Mouse (Mus musculus): ENCODE measurements around the gene Prr12.

The Prr12 gene

DNA sequence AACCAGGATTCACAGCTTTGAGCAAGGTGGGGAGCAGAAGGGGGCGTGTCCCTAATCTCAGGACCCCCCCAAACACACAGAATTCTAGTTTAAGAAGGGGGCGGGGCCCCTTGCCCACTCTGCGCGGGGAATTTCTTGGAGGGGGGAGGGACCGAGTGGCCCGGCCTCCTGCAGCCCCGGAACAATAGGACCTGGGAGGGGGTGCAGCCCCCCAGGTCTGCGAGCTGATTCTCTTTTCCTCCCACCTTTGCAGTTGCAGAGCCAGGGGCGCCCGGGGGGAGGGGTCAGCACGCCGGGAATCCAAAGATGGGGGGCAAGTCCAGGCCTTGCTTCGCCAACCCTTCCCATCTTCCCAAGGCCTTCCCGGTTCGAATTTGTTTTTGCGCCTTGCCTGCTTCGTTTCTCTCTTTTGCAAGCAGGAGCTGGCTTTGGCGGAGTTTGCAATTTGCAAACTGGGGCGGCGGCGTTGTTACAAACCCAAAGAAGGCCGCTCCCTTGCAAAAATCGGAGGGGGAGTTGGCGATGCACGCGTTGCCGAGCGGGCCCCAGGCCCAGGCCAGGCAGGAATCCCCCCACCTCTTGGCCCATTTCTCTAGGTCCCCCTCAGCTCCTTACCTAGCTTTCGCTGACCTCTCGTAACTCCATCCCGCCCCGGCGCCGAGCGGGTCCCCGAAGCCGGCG lies 360 bp downstream of the Prr12 start:
- CTCF ChIA-PET: interaction anchor here (0.6 kb wide), 1 partner anchor 179 kb away, joined by 4 read pairs; no protein-coding TSS in a partner anchor

DNA sequence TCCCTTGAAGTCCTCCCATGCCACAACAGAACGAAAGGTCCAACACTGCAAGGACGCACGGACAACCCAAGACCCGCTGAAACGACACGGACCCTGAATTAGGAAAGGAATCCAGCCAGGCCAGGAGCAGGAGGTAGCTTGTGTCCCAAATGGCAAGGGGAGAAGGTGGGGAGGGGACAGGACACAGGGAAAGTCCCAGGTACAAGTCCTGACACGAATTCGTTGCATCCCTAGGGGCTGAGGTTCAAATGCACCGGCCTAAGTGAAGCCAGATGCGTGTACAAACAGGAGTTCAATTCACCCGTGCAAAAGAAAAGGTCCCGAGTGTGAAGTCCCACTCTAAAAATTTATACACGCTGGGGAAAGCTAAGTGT lies 1.1 kb downstream of the Prr12 start:
- CTCF ChIA-PET: interaction anchor here (0.7 kb wide), 1 partner anchor 12 kb away, joined by 4 read pairs; no protein-coding TSS in a partner anchor

DNA sequence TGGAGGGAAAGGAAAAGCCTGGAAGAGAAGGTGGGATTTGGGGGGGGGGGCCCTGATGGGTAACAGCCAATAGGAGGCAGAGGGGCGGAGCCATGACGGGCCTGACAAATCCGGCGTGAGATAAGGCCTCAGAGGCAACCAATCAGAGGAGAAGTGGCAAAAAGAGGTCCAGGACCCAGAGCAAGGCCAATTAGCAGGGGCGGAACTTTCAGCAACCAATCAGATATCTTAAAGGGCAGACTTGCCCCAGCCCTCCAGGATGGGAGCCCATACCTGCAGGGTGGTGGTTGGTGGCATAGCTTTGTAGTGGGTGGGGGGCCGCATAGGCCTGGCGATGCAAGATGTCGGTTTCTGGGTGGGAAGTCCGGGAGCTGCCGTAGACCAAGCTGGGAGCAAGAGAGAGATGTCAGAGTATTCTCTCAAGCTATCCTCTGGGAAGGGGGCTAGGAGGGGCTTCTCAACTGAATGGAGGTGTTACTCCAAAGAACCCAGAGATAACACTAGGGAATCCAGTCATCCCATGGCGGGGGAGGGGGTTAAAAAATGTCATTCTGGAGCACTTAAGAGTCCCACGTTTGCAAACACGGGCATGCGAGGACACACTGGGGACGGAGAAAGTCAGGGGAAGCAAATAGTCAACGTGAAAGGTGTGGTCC lies 1.6 kb downstream of the Prr12 start:
- CTCF ChIA-PET: interaction anchor here (0.7 kb wide), 1 partner anchor 13 kb away, joined by 4 read pairs; no protein-coding TSS in a partner anchor

DNA sequence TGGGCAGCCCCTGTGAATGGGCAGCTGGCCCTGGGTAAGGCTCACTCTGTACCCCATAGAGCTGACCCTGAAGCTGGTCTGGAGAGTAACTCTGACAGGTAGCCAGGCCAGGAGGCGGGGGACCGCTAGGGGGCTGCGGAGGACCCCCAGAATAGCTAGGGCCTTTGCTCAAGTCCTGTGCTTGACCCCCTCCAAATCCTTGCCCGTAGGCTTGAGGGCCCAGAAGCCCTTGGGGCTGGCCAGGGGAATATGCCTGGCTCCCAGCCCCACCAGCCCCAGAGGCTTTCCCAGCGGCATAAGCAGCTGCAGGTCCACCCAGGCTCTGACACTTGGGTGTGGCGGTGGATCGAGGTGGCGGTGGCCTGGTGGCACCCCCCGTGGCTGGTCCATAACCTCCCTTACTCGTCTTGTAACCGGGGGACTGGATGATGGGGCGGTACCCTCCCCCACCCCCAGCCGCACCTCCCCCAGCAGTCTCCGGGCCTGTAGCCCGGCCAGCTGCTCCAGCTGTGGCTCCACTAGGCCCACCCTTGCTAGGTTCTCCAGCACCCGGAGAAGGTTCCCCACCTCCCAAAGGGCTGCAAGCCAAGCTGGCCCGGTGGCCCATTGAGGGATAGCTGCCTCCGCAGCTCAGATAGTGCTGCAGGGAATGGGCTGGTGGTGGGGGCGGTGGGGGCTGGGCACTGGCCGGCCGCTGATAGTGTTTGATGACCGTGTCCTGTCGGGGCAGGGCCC lies 3.6 kb downstream of the Prr12 start:
- CTCF ChIA-PET: no interaction called here

DNA sequence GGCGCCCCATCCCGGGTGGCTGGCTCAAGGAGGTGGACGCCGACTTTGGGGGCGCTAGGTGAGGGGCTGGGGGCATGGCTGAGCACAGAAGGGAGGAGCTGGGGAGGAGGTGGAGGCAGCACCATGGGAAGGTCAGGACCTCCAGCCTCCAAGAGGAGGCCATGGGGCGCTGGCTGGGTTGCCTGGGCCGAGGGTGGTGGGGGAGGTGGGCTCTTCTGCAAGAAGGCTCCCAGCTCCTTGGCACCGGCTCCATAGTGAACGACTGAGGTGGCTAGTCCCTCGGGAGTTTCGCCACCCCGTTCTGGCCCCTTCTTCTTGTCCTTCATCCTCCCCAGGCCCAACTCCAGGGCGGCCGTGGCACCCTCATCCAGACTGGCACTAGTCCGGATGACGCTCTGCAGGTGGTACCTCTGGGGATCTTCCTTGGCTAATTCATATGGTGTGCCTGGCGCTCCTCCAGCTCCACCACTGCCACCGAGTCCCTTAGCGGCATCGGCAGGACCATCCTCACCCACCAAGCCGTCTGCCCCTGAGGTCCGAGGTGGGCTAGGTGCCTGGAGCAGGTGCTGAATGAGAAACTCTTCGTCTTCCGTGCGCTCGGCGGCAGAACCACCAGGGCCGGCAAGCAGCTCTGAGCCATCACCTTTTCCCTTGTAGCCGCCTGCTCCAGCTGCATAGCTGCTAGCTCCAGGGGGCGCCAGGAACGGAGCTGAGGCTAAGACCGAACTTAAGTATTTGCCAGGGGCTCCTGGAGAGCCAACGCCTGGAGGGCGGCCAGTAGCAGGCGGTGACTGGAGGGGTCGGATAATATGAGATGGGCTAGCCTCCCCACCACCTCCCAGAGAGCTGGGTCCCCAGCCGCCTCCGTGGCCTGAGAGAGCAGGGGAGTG lies 4.4 kb downstream of the Prr12 start:
- CTCF ChIA-PET: no interaction called here

DNA sequence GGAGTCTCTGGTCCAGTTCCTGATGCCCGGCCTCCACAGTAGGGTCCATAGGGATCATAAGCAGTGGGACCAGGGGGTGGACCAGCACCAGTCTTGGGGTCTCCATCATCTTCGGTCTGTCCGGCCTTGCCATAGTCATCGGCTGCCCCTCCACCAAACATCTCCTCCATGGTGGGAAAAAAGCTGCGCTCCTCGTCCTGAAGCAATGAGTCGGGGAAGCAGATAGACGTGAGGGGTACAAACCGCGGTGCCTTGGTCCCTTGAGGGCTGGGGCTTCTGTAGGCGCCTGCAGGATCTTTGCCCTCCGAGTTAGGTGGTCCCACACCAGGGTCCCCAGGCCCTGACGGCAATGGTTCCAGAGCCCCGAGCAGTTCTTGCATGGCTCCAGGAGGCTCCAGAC lies 5.2 kb downstream of the Prr12 start:
- CTCF ChIA-PET: no interaction called here

DNA sequence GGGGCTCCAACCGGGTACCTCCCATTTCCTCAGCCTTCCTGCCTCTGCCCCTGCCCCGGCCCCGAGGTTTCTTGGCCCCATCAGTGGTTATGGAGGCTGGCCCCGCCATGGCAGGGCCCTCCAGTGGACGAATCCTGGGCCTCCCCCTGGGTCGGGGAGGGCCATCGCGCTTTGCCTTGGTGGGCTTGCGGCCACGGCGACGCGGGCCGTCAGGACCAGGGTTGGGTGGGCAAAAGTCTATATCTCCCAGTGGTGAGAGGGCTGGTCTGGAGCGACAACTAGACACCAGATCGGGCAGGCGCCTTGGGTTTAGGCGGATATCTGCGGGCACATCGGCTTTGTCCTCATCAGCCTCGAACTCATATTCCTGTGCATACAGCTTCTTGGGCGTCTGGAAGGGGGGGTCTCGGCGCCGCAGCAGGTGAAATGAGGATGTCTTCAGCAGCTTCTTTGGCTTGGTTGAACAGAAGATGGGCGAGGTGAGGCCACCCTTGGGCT lies 5.8 kb downstream of the Prr12 start:
- CTCF ChIA-PET: no interaction called here

DNA sequence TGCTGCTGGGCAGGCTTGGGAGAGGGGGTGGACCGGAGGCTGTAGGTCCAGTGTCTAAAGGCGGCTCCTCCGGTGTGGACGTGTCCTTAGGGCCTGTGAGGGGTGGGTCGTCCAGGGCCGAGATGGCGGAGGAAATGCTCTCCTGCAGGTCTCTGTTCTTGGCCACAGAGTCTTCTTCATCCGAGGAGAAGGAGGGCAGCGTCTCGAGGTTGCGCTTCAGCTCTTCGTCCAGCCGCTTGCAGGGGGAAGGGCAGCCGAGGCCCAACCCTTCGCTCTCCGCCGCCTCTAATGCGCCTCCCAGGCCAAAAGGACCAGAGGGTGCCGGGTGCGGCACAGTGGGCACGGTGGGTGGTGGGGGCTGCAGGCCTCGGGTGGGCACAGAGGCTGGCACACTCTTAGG lies 6.9 kb downstream of the Prr12 start:
- CTCF ChIA-PET: no interaction called here

DNA sequence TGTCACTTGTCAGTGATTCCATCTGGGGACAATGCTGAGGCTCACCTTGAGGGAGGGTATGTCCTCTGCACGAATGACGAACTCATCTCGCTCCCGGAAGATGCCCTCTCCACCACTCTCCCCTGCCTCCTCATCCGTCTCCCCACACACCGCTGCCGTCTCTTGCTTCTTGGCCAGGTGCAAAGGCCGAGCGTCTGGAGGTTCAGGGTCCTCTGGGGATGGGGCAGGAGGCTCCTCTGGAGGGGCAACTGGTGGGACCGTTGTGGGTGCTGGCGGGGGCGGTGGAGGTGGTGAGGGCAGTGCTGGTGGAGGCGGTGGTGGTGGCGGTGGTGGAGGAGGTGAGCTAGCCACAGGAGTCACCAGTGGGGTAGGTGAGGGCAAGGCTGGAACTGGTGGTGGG lies 9.4 kb downstream of the Prr12 start:
- CTCF ChIA-PET: no interaction called here

DNA sequence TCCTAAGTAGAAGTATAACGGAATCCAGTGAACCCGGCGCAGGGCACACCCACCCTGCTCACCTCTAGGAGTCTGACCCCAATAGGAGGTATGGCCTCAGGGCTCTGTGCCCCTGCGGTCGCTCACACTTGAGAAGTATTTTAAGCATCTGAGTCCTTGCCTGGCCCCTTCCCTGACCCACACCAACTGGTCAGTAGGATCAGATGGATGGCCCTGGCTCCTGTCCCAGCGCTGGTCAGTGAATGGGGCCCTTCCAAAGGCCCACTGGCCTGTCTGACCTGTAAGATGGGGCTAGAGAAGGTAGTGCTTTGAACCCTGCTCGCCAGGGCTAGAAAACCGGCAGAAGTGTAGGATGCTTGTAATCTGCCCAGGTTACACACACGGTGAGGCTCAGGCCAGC lies 11.8 kb downstream of the Prr12 start:
- CTCF ChIA-PET: no interaction called here

DNA sequence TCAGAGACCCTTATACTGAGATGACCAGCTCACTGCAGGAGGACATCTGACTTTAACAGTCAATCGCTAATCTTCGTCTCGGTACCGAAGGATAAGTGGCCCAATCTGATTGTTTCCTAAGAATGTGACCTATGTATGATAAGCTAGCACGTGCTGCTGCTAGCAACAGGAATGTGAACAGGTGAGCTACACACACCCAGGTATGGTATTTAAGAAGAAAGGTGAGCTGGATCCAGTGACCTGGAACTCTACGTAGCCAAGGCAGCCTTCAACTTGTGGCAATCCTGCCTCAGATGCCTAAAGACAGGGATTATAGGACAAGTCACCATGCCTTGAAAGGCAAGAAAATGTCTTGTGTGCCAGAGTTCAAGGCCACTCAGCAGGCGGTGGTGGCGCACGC lies 14.3 kb downstream of the Prr12 start:
- CTCF ChIA-PET: interaction anchor here (0.9 kb wide), 1 partner anchor 13 kb away, joined by 3 read pairs; no protein-coding TSS in a partner anchor

DNA sequence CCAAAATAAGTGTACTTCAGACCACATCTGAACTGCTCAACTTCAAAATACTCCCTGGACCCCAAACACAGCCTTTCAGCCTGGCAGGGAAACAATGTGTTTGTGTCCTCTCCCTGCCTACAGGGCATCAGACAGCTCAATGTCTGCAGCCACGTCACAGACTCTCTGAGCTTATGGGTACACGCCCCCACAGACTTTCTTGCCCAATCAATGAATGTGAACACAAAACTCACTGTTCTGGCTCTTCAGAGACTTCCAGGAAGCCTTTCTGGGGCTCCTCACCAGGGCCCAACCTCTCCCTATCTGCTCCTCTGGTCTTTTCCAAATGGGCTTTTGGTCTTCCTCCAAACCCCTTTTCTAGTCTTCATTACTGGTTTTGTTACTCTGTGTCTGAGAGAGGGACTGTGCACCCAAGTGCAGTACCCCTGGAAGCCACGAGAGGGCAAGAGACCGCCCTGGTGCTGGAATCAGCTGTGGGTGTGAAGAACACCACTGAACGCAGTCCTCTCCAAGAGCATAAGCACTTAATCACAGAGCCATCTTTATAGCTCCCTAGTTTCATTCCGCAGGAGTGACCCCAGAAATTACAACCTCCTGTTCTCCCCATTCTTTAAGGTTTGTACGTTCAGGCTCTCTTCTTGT lies 14.8 kb downstream of the Prr12 start:
- CTCF ChIA-PET: interaction anchor here (0.9 kb wide), 1 partner anchor 12 kb away, joined by 3 read pairs; no protein-coding TSS in a partner anchor

DNA sequence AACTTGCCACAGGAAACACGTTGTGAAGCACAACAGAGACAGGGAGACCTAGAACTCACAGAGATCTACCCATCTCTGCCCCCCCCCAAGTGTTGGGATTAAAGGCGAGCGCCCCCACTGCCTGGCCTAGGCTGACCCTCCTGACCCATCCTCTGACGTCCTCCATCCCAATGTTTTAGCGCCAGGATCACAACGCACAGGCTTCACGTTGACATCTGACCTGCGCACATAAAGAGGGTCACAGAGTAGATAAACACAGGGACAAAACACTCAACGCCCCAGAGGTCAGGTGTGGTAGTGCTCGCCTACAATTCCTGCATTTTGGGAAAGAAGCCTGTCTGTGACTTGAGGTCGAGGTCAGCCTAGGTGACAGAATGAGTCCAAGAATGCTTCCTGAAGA lies 16.0 kb downstream of the Prr12 start:
- CTCF ChIA-PET: interaction anchor here (0.6 kb wide), 1 partner anchor 241 kb away, joined by 6 read pairs; the partner anchor contains the start of gene Slc6a21

DNA sequence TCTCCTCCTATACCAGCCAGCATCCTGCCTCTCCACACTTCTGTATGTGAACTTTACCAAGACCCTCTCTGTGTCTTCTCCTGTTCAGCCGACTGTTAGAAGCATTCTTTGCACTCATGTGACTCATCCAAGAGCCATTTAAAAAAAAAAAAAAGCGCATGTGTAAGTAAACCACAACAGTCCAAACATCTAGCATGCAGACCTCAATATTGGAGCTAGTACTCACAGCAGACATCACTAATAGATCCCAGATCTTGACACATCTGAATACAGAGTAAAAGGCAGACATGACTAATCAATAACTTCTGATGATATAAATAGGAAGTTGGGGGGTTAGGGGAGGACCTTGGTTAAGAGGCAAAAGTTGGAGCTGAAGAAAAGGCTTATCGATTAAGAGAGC lies 17.1 kb downstream of the Prr12 start:
- CTCF ChIA-PET: interaction anchor here (0.7 kb wide), 1 partner anchor 43 kb away, joined by 9 read pairs; no protein-coding TSS in a partner anchor

DNA sequence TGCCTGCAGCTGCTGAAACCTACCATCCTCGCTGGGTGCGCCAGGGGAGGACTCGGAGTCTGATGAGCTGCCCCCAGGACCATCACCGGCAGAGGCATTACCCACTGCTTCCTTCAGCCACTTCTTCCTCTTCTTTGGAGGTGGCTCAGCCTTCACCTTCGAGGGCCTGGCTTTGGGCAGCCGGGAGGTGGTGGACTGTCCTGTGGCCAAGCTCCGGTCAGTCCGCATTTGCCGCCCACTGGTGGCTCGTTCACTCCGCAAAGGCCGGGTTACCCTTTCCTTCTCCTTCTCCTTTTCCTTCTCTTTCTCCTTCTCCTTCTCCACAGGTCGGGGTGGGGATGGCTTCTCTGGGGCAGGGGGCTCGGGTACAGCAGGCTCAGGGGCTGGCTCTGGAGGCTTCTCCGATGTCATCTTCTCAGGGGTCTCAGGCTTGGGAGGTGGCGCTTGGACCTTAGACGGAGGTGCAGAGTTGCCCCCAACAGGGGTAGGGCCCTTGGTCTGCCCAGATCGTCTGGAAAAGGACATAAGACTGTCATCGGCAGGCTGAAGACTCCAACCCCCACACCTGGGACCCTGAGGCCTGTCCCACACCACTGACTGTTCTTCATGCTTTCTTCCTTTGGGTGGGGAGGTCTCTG lies 18.8 kb downstream of the Prr12 start:
- CTCF ChIA-PET: interaction anchor here (0.5 kb wide), 1 partner anchor 441 kb away, joined by 3 read pairs; no protein-coding TSS in a partner anchor

DNA sequence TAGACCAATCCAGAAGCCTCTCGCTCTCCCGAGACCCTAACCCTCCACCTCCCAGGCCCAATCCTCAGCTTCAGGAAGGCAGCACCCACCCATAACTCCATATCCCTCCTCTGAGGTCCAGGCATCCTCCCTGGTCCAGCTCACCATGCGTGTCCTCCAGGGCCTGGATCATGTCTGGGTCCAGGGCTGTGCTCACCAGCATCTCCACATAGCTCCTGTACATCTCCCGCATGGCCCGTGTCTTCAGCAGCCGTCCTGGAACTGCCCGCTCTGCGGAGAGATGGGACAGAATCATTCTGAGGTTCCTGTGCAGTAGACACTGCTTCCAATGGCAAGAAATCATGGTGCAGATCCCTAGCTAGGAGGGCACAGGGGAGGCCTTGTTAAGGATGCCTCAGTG lies 21.8 kb downstream of the Prr12 start:
- CTCF ChIA-PET: no interaction called here

DNA sequence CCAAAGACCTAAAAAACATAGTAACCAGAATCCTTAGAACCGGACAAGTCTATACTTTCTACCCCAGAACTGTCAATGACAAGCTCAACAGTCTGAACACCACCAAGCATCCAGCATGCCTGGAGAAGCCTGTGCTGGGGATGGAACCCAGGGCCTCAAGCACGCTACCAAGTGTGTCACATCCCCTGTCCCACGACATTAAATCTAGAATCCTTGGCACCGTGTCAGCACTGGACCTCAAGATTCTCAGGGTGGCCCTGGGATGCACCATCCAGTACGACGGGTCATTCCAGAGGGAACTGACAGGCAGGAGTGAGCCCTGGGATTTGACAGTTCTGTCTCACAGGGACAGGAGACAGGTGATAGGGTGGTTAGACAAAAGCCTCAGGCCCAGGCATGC lies 22.7 kb downstream of the Prr12 start:
- CTCF ChIA-PET: no interaction called here

DNA sequence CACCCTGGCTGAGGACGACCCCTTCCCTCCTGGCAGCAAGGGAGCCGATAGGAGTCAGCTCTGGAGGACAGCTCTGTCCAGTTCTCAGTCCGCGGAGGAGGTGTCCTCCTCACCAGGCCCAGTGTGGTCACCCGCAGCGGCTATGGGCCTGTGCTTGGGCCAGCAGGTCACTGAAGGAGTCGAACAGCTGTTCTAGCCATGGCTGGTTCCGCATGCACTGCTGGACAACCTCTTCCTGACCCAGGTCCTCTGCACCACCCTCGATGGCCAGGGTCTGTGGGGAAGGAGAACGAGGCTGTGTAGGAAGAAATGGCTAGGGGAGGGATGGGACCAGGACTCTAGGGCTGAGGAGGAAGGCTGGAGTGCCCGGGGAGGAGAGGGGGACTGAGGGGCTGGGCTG lies 24.3 kb downstream of the Prr12 start:
- CTCF ChIA-PET: no interaction called here

DNA sequence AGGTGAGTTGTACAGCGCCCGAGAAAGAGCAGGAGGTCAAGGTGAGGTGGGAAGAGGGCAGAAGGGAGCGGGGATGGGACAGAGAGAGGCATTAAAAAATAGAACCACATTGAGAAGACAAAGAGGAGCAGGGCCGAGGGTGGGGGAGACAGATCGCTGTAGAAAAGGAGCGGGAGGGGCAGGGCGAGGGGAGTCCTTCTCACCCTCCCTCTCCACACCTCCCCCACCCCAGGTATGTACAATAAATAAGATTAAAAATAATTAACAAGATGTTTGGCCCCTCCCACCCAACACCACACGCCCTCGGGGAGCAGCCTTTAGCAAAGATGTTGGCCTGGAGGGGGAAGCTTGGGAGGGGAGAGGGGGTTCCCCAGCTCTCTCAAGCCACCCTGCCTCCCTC lies 24.9 kb downstream of the Prr12 start:
- CTCF ChIA-PET: no interaction called here

DNA sequence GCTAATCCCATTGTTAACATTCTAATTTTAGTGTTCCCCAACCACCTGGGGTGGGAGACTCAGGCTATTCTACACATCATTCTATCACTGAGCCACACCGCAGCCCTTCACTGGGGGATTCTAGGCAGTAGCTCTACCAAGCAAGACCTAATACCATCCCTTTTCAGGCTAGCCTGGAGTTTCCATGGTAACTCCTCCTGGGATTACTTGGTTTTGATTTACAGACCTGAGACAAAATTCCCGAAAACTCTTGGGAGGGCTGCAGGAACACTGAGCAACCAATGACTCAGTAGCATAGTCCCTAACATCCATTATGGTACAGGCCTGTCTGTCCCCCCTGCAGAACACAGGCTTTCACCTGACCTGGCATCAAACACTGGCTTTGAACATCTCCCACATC lies 26.4 kb downstream of the Prr12 start:
- CTCF ChIA-PET: no interaction called here
